Mouse (Mus musculus) bone marrow macrophage, adult 2 months (primary cell): ENCODE data around the gene Gm16223.

Experiments used
- CTCF ChIP-seq: IDR thresholded peaks from 2 replicates; pipeline ENCODE4 v1.5.1; 2012; ENCODE audit warnings: low read depth, mild to moderate bottlenecking, low read length, moderate library complexity
- POLR2A ChIP-seq: IDR thresholded peaks from 2 replicates; pipeline ENCODE4 v1.6.1; 2012; ENCODE audit warnings: mild to moderate bottlenecking, low read depth, low read length, borderline replicate concordance

- TF ChIP-seq CTCF = no peak
- no peak for TF ChIP-seq POLR2A
Observed at GRCm38 (mm10) chr5:42168071-42168470, 100.3 kb downstream of the Gm16223 start.
